Mouse (Mus musculus) brain, embryonic 14.5 days (tissue): Measurements from ENCODE around the gene Olfr56.

Experiments used
- CTCF ChIP-seq: fragments of 200-500 bp; IDR thresholded peaks from 2 replicates; pipeline ENCODE4 v1.5.1; 2012; ENCODE audit warnings: inconsistent platforms, mild to moderate bottlenecking, moderate library complexity, borderline replicate concordance; ENCODE audit not compliant: insufficient read depth, insufficient read length; ENCODE audit errors: extremely low read depth
- POLR2A ChIP-seq: fragments of 200-500 bp; IDR thresholded peaks from 2 replicates; pipeline ENCODE4 v1.6.1; 2012; ENCODE audit warnings: mild to moderate bottlenecking, inconsistent platforms, borderline replicate concordance; ENCODE audit not compliant: poor library complexity, insufficient read depth, insufficient read length, severe bottlenecking; ENCODE audit errors: extremely low read depth

DNA sequence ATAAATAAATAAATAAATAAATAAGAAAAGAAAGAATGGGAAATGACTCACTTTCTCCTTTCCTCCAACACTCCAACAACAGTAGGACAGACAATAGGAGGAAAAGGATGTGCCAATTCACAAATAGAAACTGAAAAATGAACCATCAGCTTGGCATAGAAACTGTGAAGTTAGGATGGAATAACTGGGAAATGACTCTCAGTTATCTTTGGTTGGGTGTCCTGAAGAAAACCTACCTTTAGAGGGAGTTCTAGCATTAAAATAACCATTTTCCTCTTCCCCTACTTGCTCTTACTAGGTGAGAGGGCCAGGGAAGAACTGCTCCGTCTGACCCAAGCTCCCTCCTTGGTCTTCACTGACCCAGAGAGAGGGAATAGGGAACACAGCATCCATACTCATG is 127.1 kb downstream of the Olfr56 start:
- TF ChIP-seq CTCF (no peak), POLR2A (no peak)
